Mouse (Mus musculus): ENCODE results near the gene Susd6.
A peak's percentile ranks its signal among the peaks of the same experiment; 100 is the strongest.

Gene Susd6

DNA sequence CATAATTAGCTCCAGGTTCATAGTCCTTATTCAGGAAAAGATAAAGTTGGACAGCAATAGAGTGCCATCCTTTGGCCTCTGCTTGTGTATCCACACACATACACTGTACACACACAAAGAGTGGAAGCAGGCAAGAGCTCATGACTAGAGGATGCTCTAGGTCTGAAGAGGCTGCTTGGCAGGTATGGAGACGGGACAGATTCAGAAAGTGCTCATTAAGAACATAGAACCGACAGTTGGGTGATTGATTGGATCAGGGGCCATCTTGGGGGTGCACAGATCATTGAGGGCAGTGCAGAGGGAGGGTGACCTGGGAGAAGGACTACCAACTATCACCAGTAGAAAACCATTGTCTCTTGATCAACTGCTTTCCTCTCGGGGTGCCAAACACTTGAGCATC is 90.8 kb downstream of the Susd6 start:
- DNase-seq: no peak

DNA sequence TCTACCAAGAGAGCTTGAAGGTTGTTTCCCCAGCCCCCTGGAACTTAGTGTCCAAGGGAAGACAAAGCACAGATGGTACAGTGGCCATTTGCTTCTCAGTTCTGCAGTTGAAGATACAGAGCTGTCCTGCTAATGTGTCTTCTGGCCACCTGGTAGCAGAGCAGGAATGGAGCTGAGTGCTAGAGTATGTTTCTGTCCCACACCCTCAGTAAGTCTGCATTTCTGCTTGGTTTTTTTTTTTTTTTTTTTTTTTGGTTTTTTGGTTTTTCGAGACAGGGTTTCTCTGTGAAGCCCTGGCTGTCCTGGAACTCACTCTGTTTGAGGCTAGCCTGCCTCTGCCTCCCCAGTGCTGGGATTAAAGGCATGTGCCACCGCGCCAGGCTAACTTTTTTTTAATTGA is 93.0 kb downstream of the Susd6 start:
- DNase-seq: no peak

DNA sequence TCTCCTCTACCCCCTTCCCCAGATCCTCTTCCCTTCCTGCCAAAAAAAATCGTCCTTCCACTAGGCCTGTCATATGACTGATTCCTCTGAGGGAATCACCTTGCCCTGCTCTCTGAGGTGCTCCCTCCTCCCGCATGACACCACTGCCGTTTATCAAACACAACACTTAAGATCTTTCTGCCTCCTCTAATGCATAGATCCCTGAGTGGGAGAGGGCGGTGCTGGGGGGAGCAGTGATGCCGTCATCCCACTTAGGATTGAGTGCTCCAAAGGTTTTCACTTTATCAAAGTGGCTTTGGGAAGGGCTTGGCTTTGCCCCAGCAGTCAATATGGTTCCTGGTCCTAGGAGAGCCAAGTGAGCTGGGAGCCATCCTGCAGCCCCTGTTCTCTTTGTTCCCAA is 93.6 kb downstream of the Susd6 start:
- no peak for DNase-seq

DNA sequence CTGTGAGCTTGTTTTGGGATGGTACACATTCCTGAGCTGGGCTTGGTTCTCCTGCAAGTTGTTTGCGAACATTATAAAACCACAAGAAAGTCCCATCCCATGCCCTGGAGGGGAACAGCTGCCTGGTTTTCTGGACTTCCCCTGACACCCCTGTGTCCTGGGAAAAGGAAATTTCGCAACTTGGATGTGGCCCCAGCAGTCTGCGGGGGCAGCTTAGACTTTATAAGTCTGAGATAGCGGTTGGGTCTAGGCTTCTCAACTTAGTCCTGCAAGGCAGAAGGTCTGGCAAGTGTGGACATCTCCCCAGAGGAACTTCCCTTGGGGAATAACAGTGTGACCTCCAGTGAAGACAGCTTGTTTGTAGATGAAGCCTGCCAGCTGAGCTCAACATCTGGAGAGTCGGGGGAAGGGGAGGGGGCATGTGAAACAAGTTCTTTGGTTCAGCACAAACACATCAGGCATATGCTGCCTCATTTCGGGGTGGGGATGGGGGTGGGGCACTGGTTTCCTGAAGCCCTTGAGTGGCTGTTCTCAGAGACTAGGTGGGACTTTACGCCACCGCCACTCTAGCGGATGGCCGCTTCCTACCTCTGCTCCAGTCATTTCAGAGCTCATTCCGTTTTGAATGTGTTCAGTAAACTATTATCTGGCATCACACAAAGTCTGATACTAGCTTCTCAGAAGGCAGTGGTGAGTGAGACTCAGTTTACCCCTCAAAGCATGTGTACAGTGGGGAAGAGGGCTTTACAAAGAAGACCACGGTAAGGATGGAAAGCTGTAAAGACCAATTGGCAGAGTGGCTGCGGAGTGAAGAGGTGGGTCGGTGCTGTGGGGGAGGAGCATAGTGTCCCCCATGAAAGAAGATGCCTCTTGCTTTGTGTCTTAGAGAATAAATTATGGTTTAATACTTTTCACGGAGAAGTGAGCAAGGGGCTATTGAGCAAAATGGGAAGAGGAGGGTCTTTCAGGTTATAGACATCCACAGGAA is 95.3 kb downstream of the Susd6 start:
- peak; percentile 74 to 77 for DNase-seq

DNA sequence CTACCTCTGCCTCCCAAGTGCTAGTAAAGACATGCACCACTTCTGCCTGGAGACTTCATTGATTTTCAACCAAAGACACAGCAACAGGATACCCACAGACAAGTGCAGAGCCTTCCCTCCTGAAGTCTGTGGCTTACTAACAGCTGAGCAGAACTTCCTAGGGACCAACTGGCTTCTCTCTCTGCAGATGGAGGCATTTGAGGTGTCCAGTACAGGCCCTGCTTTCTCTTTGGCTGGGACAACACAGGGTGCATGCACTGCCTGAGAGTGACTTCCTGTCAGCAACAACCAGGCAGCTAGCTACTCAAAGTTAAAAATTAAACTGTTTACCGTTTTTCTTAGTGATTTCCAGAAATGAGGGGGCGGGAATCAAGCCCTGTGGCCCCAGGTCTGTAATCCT is 96.7 kb downstream of the Susd6 start:
- no peak for DNase-seq

DNA sequence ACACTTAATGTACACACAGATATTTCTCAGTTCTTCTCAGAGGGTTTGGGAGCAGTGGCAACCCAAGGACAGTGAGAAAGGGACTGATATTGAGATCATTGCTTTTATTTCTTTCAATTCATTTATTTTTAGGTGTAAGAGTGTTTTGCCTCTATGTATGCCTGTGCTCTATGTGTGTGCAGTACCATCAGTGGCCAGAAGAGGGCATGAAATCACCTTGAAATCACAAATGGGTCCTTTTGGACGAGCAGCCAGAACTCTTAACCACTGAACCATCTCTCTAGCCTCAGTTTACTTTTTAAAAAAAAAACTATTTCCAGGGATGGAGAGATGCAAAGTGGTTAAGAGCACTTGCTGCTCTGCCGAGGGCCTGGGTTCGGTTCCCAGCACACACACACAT is 99.0 kb downstream of the Susd6 start:
- DNase-seq: no peak

DNA sequence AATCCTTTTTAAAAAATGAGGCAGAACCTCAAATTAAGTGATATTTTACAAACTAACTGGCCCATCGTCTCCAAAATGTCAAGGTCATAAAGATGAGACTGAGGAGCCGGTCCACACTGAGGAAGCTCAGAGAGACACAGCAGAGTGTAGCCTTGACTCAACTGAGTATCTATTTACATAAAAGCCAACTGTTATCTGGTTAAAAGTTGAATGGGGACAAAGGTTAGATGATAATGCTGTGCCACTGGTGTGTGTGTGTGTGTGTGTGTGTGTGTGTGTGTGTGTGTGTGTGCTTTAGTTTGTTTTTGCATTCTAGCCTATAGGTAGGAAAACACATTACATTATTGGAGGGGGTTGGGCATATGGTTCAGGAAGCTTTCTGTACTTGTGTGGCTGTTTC is 100.8 kb downstream of the Susd6 start:
- DNase-seq: no peak

DNA sequence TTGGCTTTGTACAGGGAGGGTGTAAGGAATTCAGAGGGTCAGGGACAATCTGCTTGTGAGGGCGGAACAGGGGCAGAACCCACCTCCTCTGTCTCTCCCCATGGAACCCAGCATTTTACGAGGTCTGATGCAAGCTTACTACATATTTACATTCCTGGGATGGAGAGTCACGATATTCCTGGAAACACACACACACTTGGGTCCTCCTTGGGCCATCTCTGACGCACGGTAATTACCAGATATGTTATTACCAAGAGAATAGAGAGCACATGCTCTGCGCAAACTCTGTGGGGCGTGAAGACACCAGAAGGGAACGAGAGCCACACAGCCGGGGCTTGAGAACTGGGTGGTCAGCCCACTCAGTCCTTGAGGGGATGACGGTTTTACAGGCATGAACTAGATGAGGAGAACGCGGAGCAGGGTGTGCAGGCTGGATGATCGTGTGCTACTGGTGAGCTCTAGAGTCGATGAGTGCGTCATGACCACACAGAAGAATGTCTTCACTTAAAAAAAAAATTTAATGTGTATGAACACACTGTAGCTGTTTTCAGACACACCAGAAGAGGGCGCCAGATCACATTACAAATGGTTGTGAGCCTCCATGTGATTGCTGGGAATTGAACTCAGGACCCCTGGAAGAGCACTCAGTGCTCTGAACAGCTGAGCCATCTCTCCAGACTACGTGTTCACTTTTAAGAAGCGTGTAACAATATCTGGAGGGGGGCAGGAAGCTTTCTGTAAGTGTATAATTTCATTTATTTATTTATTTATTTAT is 103.6 kb downstream of the Susd6 start:
- DNase-seq: no peak

DNA sequence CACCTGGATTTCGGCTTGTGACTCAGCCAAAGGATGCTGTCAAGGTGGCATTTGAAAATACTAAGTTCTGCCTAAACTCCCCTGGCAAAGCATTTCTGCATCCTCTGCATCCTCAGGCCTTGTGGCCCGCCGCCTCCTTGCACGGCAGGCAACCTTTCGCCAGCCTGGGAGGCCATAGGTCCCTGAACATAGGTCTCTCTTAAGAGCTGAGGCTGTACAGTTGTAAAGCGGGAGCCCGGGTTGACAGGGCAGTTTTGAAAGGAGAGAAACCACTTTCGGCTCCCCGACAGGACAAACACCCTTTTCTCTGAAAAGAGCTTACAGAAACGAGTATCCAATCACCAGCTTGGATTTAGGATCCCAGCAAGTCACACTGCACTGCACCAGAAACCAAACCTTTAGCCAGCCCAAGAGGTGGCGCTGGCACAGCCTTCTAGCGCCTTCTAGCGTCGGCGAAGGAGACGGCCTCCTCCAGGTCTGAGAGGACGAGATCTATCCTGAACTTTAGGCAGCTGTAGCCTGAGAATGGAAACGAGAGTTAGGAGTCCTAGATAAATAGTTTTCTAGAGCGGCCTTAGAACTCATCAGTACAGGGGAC is 104.8 kb downstream of the Susd6 start:
- peak; percentile 64 to 66 for DNase-seq

DNA sequence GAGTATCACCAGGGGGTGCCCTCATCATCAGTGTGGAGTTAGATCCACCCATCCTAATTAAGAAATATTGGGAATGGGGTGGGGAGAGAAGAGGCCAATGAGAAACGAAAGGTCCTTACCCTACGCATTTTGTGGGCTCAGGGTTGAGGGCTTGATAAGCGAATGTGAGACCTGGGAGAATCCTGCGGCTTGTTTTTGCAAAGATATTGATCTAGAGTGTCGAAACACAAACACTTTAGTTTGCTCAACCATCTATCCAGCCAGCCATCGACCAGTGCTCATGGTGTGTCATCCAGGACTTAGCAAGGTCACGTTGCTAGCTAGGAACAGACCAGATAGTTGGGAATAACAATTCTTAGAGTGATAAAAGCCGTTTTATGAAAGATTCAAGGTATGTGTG is 119.3 kb downstream of the Susd6 start:
- DNase-seq: no peak

DNA sequence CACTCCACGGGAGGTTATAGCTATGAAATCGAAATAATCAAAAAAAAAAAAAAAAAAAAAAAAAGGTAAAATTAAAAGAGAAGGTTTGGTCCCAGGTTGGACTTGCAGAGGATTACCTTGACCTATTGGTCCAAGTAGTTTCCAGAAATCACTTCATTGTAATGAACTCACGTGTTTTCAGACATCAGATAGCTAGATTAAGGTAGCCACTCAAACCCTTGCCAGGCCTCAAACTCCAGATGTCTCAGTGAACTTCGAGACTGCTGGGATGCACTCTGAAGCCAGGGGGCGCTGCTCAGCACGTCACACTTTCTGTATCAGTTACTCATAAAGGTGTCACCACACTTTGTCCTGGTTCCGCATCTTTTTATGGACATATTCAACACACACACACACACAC is 127.5 kb downstream of the Susd6 start:
- DNase-seq: peak; percentile 46 to 65

DNA sequence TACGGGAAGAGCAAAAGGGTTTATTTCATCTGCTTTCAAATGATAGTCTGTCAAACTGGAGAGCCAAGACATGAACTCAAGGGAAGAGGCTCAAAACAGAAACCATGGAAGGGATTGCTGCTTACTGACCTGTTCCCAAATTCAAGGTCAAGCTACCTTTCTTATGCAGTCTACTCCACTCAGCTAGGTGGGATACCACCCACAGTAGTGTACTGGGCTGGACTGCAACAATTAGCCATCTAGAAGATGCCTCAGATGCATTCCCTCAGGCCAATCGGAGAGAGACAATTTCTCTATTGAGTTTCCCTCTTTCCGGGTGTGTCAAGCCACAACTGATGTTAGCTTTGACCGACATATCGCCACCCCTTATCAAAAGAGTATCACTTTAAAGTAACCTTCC is 131.0 kb downstream of the Susd6 start:
- DNase-seq: no peak

DNA sequence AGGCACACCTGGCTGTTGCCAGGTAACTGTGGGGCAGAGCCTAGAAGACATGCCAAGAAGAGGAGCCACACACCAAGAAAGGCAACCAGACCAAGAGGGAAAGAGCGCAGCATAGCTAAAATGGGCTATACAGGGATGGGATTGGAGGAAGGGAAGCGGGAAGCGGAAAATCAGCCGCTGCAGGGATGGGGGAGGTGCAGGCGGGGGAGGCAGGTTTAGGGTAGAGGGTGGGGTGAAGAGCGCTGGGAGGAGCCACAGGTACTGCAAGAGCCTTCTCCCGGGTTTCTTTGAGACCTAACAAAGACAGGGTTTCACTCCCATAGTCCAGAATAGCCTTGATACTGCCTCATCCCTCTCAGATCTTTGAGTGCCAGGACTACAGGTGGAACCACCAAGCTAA is 132.6 kb downstream of the Susd6 start:
- peak; percentile 53 to 60 for DNase-seq

DNA sequence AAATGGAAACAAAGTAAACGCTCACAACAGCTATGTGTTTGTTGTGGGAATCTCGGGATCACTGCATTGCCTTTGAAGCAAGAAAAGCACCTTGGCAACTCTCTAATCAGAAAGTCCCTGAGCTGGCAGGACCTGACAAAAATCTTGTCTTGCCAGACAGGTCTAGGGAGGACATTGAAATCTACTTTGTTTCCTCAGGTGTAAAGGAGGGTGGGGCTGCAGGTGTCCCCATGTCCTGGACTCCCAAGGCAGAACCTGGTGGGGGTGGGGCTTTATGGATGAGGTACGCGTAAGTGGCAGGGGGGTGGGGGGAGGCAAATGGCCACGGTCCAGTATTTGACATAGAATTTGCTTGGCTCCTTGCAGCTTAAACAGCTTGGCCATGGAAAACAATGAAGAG is 133.3 kb downstream of the Susd6 start:
- DNase-seq: peak in 1 of 2 experiments; percentile 38

DNA sequence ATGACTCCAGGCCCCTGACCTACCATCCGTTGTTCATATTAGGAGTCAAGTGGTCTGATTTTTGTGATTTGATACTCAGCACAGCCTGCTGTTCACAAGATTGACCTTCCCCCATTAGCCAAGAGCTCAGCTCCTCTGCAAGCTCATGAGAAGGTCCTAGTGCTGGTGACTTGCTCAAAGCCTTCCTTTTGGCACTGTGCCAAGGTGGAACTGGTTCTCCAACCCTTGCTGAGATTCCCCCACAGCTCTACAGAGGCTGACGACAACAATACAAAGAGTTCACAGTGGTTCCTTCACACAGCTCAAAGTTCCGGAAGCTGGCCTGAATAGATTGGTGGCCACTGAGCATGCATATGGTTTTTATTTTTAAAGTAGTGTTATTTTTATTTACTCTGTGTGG is 133.9 kb downstream of the Susd6 start:
- DNase-seq: peak; percentile 70 to 86

DNA sequence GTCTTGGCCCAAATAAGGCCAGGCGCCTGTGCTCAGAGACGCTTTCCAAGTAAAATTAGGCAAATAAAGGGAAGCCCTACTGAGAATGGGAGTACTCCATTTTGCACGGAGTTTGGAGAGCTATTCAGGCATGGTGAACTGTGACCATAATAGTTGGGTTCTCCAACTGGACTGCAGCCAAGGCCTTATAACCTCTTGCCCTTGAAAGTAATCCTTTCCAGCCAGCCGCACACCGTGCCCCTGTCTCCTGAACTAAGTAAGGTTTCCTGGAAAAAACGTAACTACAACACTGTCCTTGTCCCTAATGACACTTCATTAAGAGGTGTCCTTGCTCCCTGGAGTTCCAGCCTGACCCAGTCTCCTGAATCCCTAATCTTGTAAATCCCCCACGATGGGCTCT is 135.6 kb downstream of the Susd6 start:
- no peak for DNase-seq

DNA sequence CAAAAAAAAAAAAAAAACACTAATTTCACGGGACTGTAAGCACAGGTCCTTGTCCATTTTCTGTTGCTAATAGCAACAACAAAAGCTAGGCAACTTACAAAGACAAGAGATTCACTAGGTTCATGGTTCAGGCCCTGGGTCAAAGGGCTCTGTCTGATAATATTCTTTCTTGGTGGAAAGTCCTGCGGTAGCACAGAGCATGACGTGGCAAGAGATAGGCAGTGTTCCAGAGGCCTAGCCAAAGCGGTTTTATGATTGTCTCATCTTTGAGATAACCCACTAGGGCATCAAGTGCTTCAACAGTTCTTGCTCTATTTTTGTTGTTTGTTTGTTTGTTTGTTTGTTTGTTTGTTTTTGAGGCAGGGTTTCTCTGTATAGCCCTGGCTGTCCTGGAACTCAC is 136.2 kb downstream of the Susd6 start:
- DNase-seq: no peak

DNA sequence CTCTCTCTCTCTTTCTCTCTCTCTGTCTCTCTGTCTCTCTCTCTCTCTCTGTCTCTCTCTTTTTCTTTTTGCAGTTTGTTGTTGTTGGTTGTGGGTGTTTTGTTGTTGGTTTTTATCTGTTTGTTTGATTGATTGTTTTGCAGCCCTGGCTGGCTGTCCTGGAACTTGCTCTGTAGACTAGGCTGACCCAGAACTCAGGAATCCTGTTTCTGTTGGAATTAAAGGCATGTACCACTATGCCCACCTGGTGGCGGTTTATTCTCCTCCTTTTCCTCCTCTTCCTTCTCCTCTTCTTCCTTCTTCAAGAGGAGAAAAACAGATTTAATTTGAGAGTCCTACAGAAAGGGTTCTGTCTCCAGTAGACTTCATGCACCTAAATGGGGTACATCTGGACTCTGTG is 137.2 kb downstream of the Susd6 start:
- no peak for DNase-seq

DNA sequence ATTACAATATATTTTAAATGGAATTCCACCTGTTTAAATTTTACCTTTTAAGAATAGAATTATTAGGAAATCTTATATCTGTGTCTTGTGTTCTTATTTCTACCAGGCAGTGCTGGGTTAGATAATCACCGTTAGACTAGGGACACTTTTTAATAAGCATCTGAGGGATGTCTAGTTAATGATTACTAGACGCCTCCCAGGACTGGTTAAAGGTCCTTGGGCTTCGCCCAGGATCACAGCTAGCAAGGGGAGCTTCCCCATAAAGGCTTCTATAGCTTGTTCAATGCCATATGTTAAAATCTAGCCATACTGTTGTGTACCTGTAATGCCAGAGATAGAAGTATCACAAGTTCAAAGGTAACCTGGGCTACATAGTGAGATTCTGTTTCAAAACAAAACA is 138.6 kb downstream of the Susd6 start:
- no peak for DNase-seq

DNA sequence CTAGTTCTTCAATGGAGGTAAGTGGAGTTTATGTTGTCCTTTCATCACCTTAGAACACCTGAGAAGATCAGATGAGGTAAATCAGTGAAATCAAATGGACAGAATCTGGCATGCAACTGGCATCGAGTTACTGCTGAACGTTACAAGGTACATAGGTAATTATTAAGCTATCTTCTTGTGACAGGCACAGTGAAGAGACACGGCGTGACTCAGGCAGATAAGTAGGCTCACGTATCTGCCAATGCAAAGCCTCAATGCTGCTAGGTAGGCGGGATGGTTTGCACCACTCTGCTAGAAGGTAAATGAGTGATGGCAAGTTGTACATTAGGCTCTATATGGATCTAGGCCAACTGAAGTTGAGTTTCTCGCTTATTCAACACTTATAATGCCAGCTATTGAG is 139.8 kb downstream of the Susd6 start:
- DNase-seq: no peak
